Mouse (Mus musculus) frontal cortex, adult (tissue): ENCODE results near the gene Sars2.

ENCODE experiments used
- ATAC-seq: cut with Nextera tagmentation; 2 replicates; pipeline ENCODE4 v1.9.2; 2017; ENCODE audit warnings: mild to moderate bottlenecking, moderate library complexity, mixed read lengths; ENCODE audit not compliant: low TSS enrichment

The Sars2 gene

GRCm38 (mm10) chr7:28778825-28779224 is 37.0 kb downstream of the Sars2 start:
- no peak for ATAC-seq

GRCm38 (mm10) chr7:28780067-28780658 is 38.4 kb downstream of the Sars2 start:
- ATAC-seq: peak; percentile 71

DNA sequence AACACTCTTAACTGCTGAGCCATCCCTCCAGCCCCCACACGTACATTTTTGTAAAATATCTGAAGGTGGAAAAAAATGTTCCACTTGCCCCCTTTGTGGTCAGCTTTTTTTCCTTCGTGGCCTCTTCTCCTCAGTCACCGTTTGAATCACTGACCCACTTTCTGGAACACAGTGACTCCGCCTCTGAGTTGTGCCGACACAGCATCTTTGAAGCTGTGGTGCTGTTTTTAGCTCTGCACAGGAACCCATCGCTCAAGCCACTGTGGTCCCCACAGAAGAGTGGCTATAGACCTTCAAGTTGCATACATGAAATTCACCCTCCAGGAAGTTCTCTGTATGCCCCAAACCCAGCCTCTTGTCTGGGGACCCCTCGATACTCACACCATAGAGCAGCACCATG is 39.1 kb downstream of the Sars2 start:
- ATAC-seq: peak; percentile 60; the same call in 1 of the 2 replicates

GRCm38 (mm10) chr7:28781261-28781663 is 39.5 kb downstream of the Sars2 start:
- peak; percentile 17; the same call in 1 of the 2 replicates for ATAC-seq

DNA sequence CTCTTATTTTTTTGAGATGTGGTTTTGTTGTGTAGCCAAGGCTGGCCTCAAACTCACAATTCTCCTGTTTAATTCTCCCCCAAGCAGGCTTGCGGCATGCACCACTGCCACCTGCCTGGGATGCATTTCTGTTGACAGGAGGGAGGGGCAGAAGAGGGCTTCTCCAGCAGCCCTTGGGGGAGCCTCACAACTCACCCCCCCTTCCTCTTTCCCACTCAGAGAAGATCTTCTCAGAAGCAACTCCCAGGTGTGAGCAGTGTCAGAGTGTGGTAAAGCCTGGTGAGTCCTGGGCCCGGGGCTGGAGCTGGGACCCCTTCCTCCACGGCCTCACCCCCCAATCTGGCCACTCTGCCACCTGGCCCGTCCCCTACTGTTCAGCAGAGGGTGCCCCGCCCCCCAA is 43.4 kb downstream of the Sars2 start:
- ATAC-seq: no peak

DNA sequence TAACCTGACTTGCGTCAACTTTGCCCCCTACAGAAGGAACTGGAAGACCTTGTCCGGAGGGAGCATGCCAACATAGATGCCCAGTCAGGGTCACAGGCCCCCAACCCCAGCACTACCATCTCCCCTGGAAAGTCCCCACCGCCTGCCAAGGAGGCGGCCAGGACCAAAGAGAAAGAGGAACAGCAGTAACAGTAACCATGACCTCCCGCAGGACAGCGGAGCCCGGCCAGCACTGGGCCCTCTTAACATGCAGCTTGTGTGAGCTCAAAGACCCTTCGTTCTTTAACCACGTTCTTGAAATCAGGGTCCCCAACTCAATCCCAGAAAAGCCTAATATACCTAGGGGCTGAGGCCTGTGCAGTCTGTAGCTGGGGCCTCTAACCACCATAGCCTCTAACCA is 46.1 kb downstream of the Sars2 start:
- ATAC-seq: no peak

DNA sequence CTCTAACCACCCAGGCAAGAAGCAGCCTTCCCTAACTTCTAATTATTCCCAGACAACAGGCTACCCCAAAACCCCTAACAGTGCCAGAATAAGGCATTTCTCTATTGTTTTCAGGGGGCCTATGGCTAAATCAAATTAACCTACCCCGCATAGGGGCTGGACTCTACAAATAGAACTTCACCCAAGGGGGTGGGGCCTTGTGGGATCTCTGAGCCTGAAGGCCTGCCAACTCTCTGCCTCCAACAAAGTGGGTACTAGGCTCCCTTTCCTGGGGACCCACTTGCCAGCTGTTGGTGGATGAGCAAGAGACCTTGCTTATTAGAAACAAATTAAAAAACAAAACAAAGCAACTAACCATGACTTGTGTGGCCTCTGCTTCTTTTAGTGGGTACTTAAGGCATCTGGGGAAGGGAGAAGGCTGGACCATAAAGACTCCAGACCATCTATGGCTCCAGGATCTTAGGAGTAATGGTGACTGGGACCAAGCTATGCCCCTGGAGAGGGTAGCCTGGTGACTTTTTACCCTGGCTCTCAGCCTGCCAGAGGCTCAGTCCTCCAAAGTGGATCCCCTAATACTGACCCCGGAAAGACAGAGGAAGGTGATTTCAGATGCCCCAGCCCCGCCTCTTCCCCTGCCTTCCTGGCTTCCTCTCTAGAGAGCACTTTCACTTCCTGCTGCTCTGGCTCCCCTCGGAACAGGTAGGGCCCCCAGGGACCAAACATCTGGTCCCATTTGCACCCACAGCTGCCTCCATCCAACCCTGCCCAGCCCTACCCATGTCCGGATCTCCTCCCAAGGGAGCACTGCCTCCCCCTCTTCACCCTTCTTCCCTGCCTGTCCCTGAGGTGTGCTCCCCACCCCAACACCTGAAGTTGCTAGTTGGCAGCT is 46.8 kb downstream of the Sars2 start, which contains the start of gene Rinl:
Rinl (plus strand) TSS at position 663 of the 889 bp plus-strand sequence.
- no peak for ATAC-seq

GRCm38 (mm10) chr7:28789235-28789634 is 47.4 kb downstream of the Sars2 start:
- ATAC-seq: no peak

GRCm38 (mm10) chr7:28790066-28790806 is 48.4 kb downstream of the Sars2 start:
- no peak for ATAC-seq

- no peak for ATAC-seq
Measured at GRCm38 (mm10) chr7:28791706-28792105, 49.9 kb downstream of the Sars2 start.

- ATAC-seq: no peak
Measured at GRCm38 (mm10) chr7:28792391-28793185, 50.8 kb downstream of the Sars2 start.

GRCm38 (mm10) chr7:28793834-28794233 is 52.0 kb downstream of the Sars2 start:
- ATAC-seq: no peak

DNA sequence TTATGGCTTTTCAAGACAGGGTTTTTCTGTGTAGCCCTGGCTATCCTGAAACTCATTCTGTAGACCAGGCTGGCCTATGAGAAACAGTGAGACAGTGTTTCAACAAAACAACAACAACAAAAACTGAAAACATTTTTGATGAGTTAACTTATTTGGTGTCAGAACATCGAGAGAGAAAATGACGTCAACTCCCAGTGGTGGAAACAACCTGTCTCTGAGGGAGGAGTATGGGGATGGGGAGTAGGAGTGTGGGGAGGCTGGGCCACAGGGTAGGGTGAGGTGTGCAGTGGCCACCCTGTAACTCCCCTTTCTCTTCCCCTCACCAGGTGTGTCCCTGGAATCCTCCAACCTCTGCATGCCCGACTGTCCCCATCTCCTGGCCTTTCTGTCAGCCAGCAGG is 52.7 kb downstream of the Sars2 start:
- no peak for ATAC-seq

DNA sequence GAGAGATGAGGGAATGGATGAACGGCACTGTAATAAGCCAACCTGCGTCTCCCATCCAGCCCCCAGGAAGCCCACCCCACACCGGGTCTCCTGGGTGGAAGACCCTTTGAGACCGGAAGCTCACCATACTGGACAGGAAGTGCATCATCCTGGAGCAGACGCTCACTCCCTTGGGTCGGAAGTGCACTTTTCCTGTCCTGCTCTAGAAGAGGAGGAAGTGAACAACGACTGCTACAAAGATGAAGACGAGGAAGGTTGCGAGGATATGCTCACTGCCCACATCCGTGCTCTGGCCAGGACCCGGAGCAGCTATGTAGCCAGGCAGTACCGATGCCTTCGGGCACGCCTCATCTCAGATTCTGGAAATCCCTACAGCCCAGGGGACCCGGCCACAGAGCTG is 54.0 kb downstream of the Sars2 start:
- no peak for ATAC-seq

- peak; percentile 81 for ATAC-seq
Measured at GRCm38 (mm10) chr7:28796562-28796975, 54.8 kb downstream of the Sars2 start.

DNA sequence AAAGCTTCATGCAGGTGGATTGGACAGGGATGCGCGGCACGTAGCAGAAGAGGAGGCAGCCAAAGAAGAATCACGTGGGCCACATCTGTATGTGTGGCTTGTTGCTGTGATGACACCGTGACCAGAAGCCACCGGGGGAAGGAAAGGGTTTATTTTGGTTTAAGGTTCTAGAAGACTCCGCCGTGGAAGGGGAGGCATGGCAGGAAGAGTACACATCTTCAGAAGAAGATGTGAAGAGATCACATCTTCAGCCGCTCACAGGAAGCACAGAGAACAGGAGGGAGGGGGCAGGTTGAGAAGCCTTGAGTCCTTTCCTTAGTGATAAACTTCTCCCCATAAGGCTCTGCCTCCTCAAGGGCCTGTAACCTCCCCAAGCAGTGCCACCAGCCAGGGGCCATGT is 58.2 kb downstream of the Sars2 start:
- ATAC-seq: no peak

DNA sequence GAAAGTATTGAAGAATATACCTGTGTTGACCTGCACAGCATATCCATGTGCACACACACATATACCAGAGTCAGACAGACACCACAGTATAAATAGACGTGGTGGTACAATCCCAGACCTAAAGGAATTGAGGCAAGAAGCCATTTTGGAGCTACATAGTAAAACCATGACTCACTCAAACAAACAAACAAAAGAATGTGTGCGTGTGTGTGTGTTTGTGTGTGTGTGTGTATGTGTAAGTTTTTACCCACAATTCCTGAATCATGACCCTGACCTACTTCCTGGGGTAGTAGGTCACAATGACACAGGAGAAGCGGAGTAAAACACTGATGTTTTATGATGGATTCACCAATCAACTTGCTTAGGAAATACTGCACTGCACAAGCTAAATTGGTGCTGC is 59.7 kb downstream of the Sars2 start:
- no peak for ATAC-seq

- ATAC-seq: no peak
Measured at GRCm38 (mm10) chr7:28801901-28802670, 60.3 kb downstream of the Sars2 start.

DNA sequence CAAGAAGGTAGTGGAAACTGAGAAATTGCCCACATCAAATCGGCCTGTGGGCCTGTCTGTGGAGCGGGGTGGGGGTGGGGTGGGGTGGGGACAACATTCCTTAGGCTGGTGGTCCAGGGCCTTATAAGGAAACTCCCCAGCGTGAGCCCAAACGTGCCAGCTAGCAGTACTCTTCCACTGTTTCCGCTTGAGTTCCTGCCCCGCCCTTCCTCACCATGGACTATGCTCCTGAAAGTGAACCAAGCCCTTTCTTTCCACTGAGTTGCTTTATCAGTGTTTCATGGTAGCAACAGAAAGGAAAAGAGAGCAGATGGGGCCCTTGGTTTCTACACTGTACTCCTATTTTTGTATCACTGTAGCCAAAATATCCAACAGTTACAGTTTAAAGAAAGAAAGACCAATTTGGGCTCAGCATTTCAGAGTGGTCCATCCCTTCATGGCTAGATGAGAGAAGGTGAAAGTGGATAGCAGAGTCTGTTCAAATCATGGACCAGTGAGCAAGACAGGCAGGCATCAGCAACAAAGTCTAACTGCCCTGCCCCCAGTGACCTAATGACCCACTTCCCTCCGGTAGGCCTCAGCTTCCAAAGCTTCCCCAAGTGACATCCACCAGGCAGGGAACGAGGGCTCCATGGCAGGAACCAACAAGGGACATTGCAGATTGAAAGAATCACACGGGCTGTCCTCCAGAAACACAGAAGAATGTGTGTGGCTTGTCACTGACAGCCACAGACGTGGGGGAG is 61.2 kb downstream of the Sars2 start:
- peak; percentile 29; the same call in 1 of the 2 replicates for ATAC-seq
